Mouse (Mus musculus): ENCODE measurements around the gene Map3k13.

GRCm38 (mm10) chr16:21977347-21977746, 183.2 kb downstream of the Map3k13 start:
- TF ChIP-seq ZC3H11A (IDR thresholded peaks at IDR 0.05; ENCODE audit: borderline replicate concordance, low read depth, low read length) (no peak), ZNF384 (IDR thresholded peaks at IDR 0.05; ENCODE audit: low read depth, low read length) (no peak)
